Mouse (Mus musculus) Muller cell, postnatal 12 days (primary cell): ENCODE results near the gene Ormdl3.
"Not testable (repeated sequence)": the region's sequence is repeated elsewhere in the genome, so short reads cannot be mapped to it uniquely, and the experiment has no call there.

Experiments used
- DNase-seq: peaks from one replicate; pipeline ENCODE4 v3.0.0-alpha.2; 2015; ENCODE audit errors: inconsistent ontology term

The Ormdl3 gene

GRCm38 (mm10) chr11:98586892-98587563, at the start of gene Ormdl3:
TSS of gene Ormdl3 (minus strand) at chr11:98587368.
- peak; percentile 99 for DNase-seq

- DNase-seq = peak; percentile 15
Observed at GRCm38 (mm10) chr11:98635312-98635970, 48.3 kb upstream of the Ormdl3 start.

- DNase-seq = no peak
Observed at GRCm38 (mm10) chr11:98630646-98631045, 43.5 kb upstream of the Ormdl3 start.

GRCm38 (mm10) chr11:98628706-98629105, 41.5 kb upstream of the Ormdl3 start:
- DNase-seq = no peak

GRCm38 (mm10) chr11:98625611-98626410, 38.6 kb upstream of the Ormdl3 start, which contains the start of the genes Gm12355 and Gsdma3:
TSS of gene Gm12355 (minus strand) at chr11:98625661.
TSS of gene Gsdma3 (plus strand) at chr11:98626360.
- no peak for DNase-seq

- DNase-seq = not testable (repeated sequence)
Observed at GRCm38 (mm10) chr11:98624381-98624780, 37.2 kb upstream of the Ormdl3 start.

GRCm38 (mm10) chr11:98623981-98624380, 36.8 kb upstream of the Ormdl3 start:
- not testable (repeated sequence) for DNase-seq

- DNase-seq = no peak
Observed at GRCm38 (mm10) chr11:98620791-98621190, 33.6 kb upstream of the Ormdl3 start.

- DNase-seq = peak; percentile 19
Observed at GRCm38 (mm10) chr11:98606763-98607162, 19.6 kb upstream of the Ormdl3 start.

- not testable (repeated sequence) for DNase-seq
Observed at GRCm38 (mm10) chr11:98604911-98605310, 17.7 kb upstream of the Ormdl3 start.

- no peak for DNase-seq
Observed at GRCm38 (mm10) chr11:98603953-98604352, 16.8 kb upstream of the Ormdl3 start.

GRCm38 (mm10) chr11:98602090-98602690, 15.0 kb upstream of the Ormdl3 start:
- DNase-seq = peak; percentile 38

GRCm38 (mm10) chr11:98599291-98599690, 12.1 kb upstream of the Ormdl3 start:
- DNase-seq = no peak

- no peak for DNase-seq
Observed at GRCm38 (mm10) chr11:98598851-98599290, 11.7 kb upstream of the Ormdl3 start.

GRCm38 (mm10) chr11:98597991-98598390, 10.8 kb upstream of the Ormdl3 start, which contains the start of gene Lrrc3c:
TSS of gene Lrrc3c (plus strand) at chr11:98598291.
- DNase-seq = no peak

- DNase-seq = peak; percentile 47
Observed at GRCm38 (mm10) chr11:98597363-98597762, 10.2 kb upstream of the Ormdl3 start.

GRCm38 (mm10) chr11:98595955-98596354, 8.8 kb upstream of the Ormdl3 start:
- DNase-seq = no peak

GRCm38 (mm10) chr11:98595473-98595872, 8.3 kb upstream of the Ormdl3 start:
- DNase-seq = no peak

GRCm38 (mm10) chr11:98595021-98595420, 7.9 kb upstream of the Ormdl3 start:
- no peak for DNase-seq

- no peak for DNase-seq
Observed at GRCm38 (mm10) chr11:98590548-98591445, 3.6 kb upstream of the Ormdl3 start.

- DNase-seq = no peak
Observed at GRCm38 (mm10) chr11:98589306-98589705, 2.1 kb upstream of the Ormdl3 start.
